Mouse (Mus musculus) liver, embryonic 14.5 days (tissue): ENCODE results near the gene Zfp605. TPM values are rescaled to one million over a fixed set of nuclear protein-coding genes. Genes with fewer than 3 reads are reported as not detected.

Experiments used
- ATAC-seq: fragments of 200-750 bp; cut with Nextera tagmentation; 2 replicates; pipeline ENCODE4 v1.8.0; 2017; ENCODE audit warnings: moderate number of reproducible peaks, mild to moderate bottlenecking, moderate library complexity; ENCODE audit not compliant: insufficient read depth
- DNase-seq, 3 experiments: peaks; one replicate each; pipeline ENCODE4 v3.0.0-alpha.2; 2012 to 2013; ENCODE audit warnings: low read depth in 3 of 3, low spot score in 3 of 3
- H3K27ac ChIP-seq: fragments of 300-500 bp; sonication (generic); 2 replicates; pipeline ENCODE4 v1.5.1; 2014; ENCODE audit warnings: moderate library complexity, mild to moderate bottlenecking, control low read depth, inconsistent platforms
- H3K27me3 ChIP-seq: fragments of 300-500 bp; sonication (generic); 2 replicates; pipeline ENCODE4 v1.6.1; 2014; ENCODE audit warnings: mild to moderate bottlenecking, low read length, moderate library complexity; ENCODE audit not compliant: control insufficient read depth, insufficient read depth
- H3K36me3 ChIP-seq: fragments of 300-500 bp; sonication (generic); replicated peaks from 2 replicates; pipeline ENCODE4 v1.6.1; 2014; ENCODE audit warnings: low read depth; ENCODE audit not compliant: control insufficient read depth, insufficient read depth
- H3K4me1 ChIP-seq, 2 experiments: fragments of 200-500 bp in 1 of 2; fragments of 300-500 bp in 1 of 2; sonication (generic) in 1 of 2; replicated peaks; 2 replicates each; pipeline ENCODE4 v1.6.1; 2012 to 2014; ENCODE audit warnings: antibody characterized with exemption in 1 of 2, inconsistent platforms in 1 of 2, low read length in 1 of 2; ENCODE audit not compliant: control insufficient read depth in 2 of 2, insufficient read depth in 2 of 2
- H3K4me2 ChIP-seq: fragments of 300-500 bp; sonication (generic); 2 replicates; pipeline ENCODE4 v1.6.1; 2014; ENCODE audit warnings: low read depth, mild to moderate bottlenecking, control low read depth, moderate library complexity
- H3K4me3 ChIP-seq, 2 experiments: fragments of 200-500 bp in 1 of 2; fragments of 300-500 bp in 1 of 2; sonication (generic) in 1 of 2; 2 replicates each; pipeline ENCODE4 v1.5.1; 2012 to 2014; ENCODE audit warnings: low read depth in 2 of 2, low read length in 2 of 2, mild to moderate bottlenecking in 2 of 2, control low read depth in 1 of 2, inconsistent platforms in 1 of 2, moderate library complexity in 1 of 2; ENCODE audit not compliant: insufficient read depth in 1 of 2
- H3K9ac ChIP-seq: fragments of 300-500 bp; sonication (generic); replicated peaks from 2 replicates; pipeline ENCODE4 v1.6.1; 2014; ENCODE audit warnings: mild to moderate bottlenecking, control low read depth, moderate library complexity
- H3K9me3 ChIP-seq: fragments of 300-500 bp; sonication (generic); 2 replicates; pipeline ENCODE4 v1.6.1; 2016; ENCODE audit warnings: low read length, mixed read lengths; ENCODE audit not compliant: control insufficient read depth
- CTCF ChIP-seq: IDR thresholded peaks from 2 replicates; pipeline ENCODE4 v1.5.1; 2016; ENCODE audit warnings: antibody characterized with exemption, low read depth, control low read depth
- EP300 ChIP-seq: IDR thresholded peaks from 2 replicates; pipeline ENCODE4 v1.6.1; 2016; ENCODE audit warnings: antibody characterized with exemption, low read depth
- WGBS: fragments of 180-500 bp; shearing (Covaris S2); extraction: QIAGEN DNeasy Blood & Tissue Kit; methylation state at CpG from one replicate; pipeline ENCODE4 v1.1.7; 2014; ENCODE audit not compliant: insufficient replicate concordance; 5-methylcytosine and 5-hydroxymethylcytosine counted together
- polyA plus RNA-seq, 2 experiments: library from polyadenylated mRNA; depleted of rRNA in 1 of 2; stranded (reverse) in 1 of 2; unstranded in 1 of 2; fragments of >200 nt; fragmentation: Nextera tagmentation in 1 of 2; extraction: Ambion mirVana in 1 of 2; gene quantifications; 2 replicates each; pipeline versions ENCODE4 v1.2.1 to v1.2.3; 2012 to 2014

The Zfp605 gene
- polyA plus RNA-seq, 2 experiments: 0.66 to 0.86 TPM

- TF ChIP-seq CTCF (no peak), EP300 (no peak)
- no peaks in the 10 kb centered on the region for H3K4me1 ChIP-seq
- no peaks in the 10 kb centered on the region for H3K9me3 ChIP-seq
- no peak for ATAC-seq
- no peak overlapping the region for H3K9ac ChIP-seq
- peaks cover 17% of the 10 kb centered on the region for H3K36me3 ChIP-seq
- H3K4me3 ChIP-seq: no peak overlapping the region
- H3K27me3 ChIP-seq: no peaks in the 10 kb centered on the region
- H3K27ac ChIP-seq: no peak overlapping the region
- WGBS: 84% methylated on average over 4 of the region's 4 CpGs
- no peak for DNase-seq
- no peak overlapping the region for H3K4me2 ChIP-seq
These were observed 59.5 kb downstream of the Zfp605 start for GRCm38 (mm10) chr5:110169374-110169773.

GRCm38 (mm10) chr5:110176362-110177020, 66.6 kb downstream of the Zfp605 start, which contains the start of gene Golga3:
Golga3 (plus strand) TSS chr5:110176701.
- H3K4me3 ChIP-seq: peak within 1 kb of the TSS; percentile 95 to 99
- under 1% methylated on average over 41 of the region's 41 CpGs for WGBS
- DNase-seq: peak; percentile 90 to 91 (median 91)
- H3K27ac ChIP-seq: peak within 1 kb of the TSS; percentile 60
- ATAC-seq: peak; percentile 98
- H3K4me1 ChIP-seq: peaks cover 17 to 21% of the 10 kb centered on the region in 2 experiments
- no peaks in the 10 kb centered on the region for H3K9me3 ChIP-seq
- H3K36me3 ChIP-seq: no peaks in the 10 kb centered on the region; the same call in 1 of the 2 replicates
- peak within 1 kb of the TSS; percentile 94 for H3K9ac ChIP-seq
- no peaks in the 10 kb centered on the region for H3K27me3 ChIP-seq
- H3K4me2 ChIP-seq: peak within 1 kb of the TSS; percentile 89
- no peak for TF ChIP-seq CTCF
- no peak for TF ChIP-seq EP300

- TF ChIP-seq EP300: no peak
- TF ChIP-seq CTCF: no peak
These were observed 67.1 kb downstream of the Zfp605 start for GRCm38 (mm10) chr5:110177021-110177420.

GRCm38 (mm10) chr5:110178628-110179027, 68.7 kb downstream of the Zfp605 start:
- WGBS: 30% methylated on average over 2 of the region's 2 CpGs
- 0 out of 2 replicates have a peak overlapping the region, but pooled peaks have one; percentile 9 for H3K27ac ChIP-seq
- peaks cover 17 to 21% of the 10 kb centered on the region in 2 experiments for H3K4me1 ChIP-seq
- TF ChIP-seq EP300 (peak; percentile 69), CTCF (no peak)
- peak overlapping the region; percentile 41 for H3K4me2 ChIP-seq
- H3K4me3 ChIP-seq: no peak overlapping the region; a peak in 1 of 4 replicates
- peaks cover 7% of the 10 kb centered on the region; the same call in 1 of the 2 replicates for H3K36me3 ChIP-seq
- no peak for ATAC-seq
- peak overlapping the region; percentile 4; the same call in 1 of the 2 replicates for H3K9ac ChIP-seq
- DNase-seq: no peak
- H3K9me3 ChIP-seq: no peaks in the 10 kb centered on the region
- H3K27me3 ChIP-seq: no peaks in the 10 kb centered on the region

More at GRCm38 (mm10) chr5:110177021-110177420, 67.1 kb downstream of the Zfp605 start:
- Histone ChIP-seq H3K9me3 (no peaks in the 10 kb centered on the region), H3K9ac (peak overlapping the region; percentile 94), H3K4me2 (peak overlapping the region; percentile 89), H3K27ac (peak overlapping the region; percentile 60), H3K4me1 (peaks cover 17 to 21% of the 10 kb centered on the region in 2 experiments), H3K36me3 (no peaks in the 10 kb centered on the region), H3K27me3 (no peaks in the 10 kb centered on the region), H3K4me3 (peak overlapping the region; percentile 95 to 99)
- DNase-seq: no peak
- ATAC-seq: peak; percentile 16; the same call in 1 of the 2 replicates
- 2% methylated on average over 19 of the region's 19 CpGs for WGBS

Other genes starting within 250 kb of the Zfp605 start
- gene Gm15446, start 186.7 kb upstream of the Zfp605 start, polyA plus RNA-seq (2012; rRNA removed): 0.01 and 0.05 TPM in 2 replicates
- gene Gm15446, start 186.7 kb upstream of the Zfp605 start, polyA plus RNA-seq (2014; fragmentation: Nextera tagmentation; extraction: Ambion mirVana): 0.18 and 0.45 TPM in 2 replicates
- 2.1 and 4.0 TPM in 2 replicates for gene Zfp932, start 113.6 kb upstream of the Zfp605 start, polyA plus RNA-seq (2012; rRNA removed)
- gene Zfp932, start 113.6 kb upstream of the Zfp605 start, polyA plus RNA-seq (2014; fragmentation: Nextera tagmentation; extraction: Ambion mirVana): 6.8 and 7.4 TPM in 2 replicates
- gene Gm17655, start 37.6 kb upstream of the Zfp605 start, polyA plus RNA-seq (2012; rRNA removed): 0.30 and 0.59 TPM in 2 replicates
- gene Gm17655, start 37.6 kb upstream of the Zfp605 start, polyA plus RNA-seq (2014; fragmentation: Nextera tagmentation; extraction: Ambion mirVana): 2.0 and 2.3 TPM in 2 replicates
- 0.53 and 0.81 TPM in 2 replicates for gene Gm35315, start 15.7 kb upstream of the Zfp605 start, polyA plus RNA-seq (2012; rRNA removed)
- 0.51 and 0.81 TPM in 2 replicates for gene Gm35315, start 15.7 kb upstream of the Zfp605 start, polyA plus RNA-seq (2014; fragmentation: Nextera tagmentation; extraction: Ambion mirVana)
- gene Plcxd1, start 10.1 kb upstream of the Zfp605 start, polyA plus RNA-seq (2012; rRNA removed): 0.13 and 0.24 TPM in 2 replicates
- 0.14 and 0.18 TPM in 2 replicates for gene Plcxd1, start 10.1 kb upstream of the Zfp605 start, polyA plus RNA-seq (2014; fragmentation: Nextera tagmentation; extraction: Ambion mirVana)
- 20.3 and 21.4 TPM in 2 replicates for gene Gtpbp6, start 1.9 kb upstream of the Zfp605 start, polyA plus RNA-seq (2012; rRNA removed)
- 4.6 and 6.1 TPM in 2 replicates for gene Gtpbp6, start 1.9 kb upstream of the Zfp605 start, polyA plus RNA-seq (2014; fragmentation: Nextera tagmentation; extraction: Ambion mirVana)
- gene Chfr, start 25.8 kb downstream of the Zfp605 start, polyA plus RNA-seq (2012; rRNA removed): 15.8 and 16.0 TPM in 2 replicates
- gene Chfr, start 25.8 kb downstream of the Zfp605 start, polyA plus RNA-seq (2014; fragmentation: Nextera tagmentation; extraction: Ambion mirVana): 18.3 and 19.1 TPM in 2 replicates
- 3.4 and 4.4 TPM in 2 replicates for gene Golga3, start 66.6 kb downstream of the Zfp605 start, polyA plus RNA-seq (2012; rRNA removed)
- 5.7 and 7.4 TPM in 2 replicates for gene Golga3, start 66.6 kb downstream of the Zfp605 start, polyA plus RNA-seq (2014; fragmentation: Nextera tagmentation; extraction: Ambion mirVana)
- gene Ankle2, start 120.9 kb downstream of the Zfp605 start, polyA plus RNA-seq (2012; rRNA removed): 3.3 and 5.8 TPM in 2 replicates
- gene Ankle2, start 120.9 kb downstream of the Zfp605 start, polyA plus RNA-seq (2014; fragmentation: Nextera tagmentation; extraction: Ambion mirVana): 10.4 and 11.9 TPM in 2 replicates
- gene Pgam5, start 159.8 kb downstream of the Zfp605 start, polyA plus RNA-seq (2012; rRNA removed): 17.0 and 17.6 TPM in 2 replicates
- 26.3 and 31.4 TPM in 2 replicates for gene Pgam5, start 159.8 kb downstream of the Zfp605 start, polyA plus RNA-seq (2014; fragmentation: Nextera tagmentation; extraction: Ambion mirVana)
- 13.6 and 16.0 TPM in 2 replicates for gene Pxmp2, start 176.1 kb downstream of the Zfp605 start, polyA plus RNA-seq (2012; rRNA removed)
- 31.7 and 36.7 TPM in 2 replicates for gene Pxmp2, start 176.1 kb downstream of the Zfp605 start, polyA plus RNA-seq (2014; fragmentation: Nextera tagmentation; extraction: Ambion mirVana)
- 16.7 and 16.9 TPM in 2 replicates for gene Pole, start 176.2 kb downstream of the Zfp605 start, polyA plus RNA-seq (2012; rRNA removed)
- gene Pole, start 176.2 kb downstream of the Zfp605 start, polyA plus RNA-seq (2014; fragmentation: Nextera tagmentation; extraction: Ambion mirVana): 18.8 and 19.5 TPM in 2 replicates
- gene P2rx2, start 233.1 kb downstream of the Zfp605 start, polyA plus RNA-seq (2012; rRNA removed): 0.03 and 0.06 TPM in 2 replicates
- not detected in 2 replicates for gene P2rx2, start 233.1 kb downstream of the Zfp605 start, polyA plus RNA-seq (2014; fragmentation: Nextera tagmentation; extraction: Ambion mirVana)
- gene Lrcol1, start 234.6 kb downstream of the Zfp605 start, polyA plus RNA-seq (2012; rRNA removed): not detected in 2 replicates
- not detected in 2 replicates for gene Lrcol1, start 234.6 kb downstream of the Zfp605 start, polyA plus RNA-seq (2014; fragmentation: Nextera tagmentation; extraction: Ambion mirVana)